Mouse (Mus musculus) liver, embryonic 13.5 days (tissue): ENCODE measurements at regions not wholly inside any gene's neighbourhood (a gene's known extent, or its start where the extent isn't known, plus 50 kb on each side); places are given as distances from the start of the nearest gene placed in this dataset.

Experiments used
- ATAC-seq: fragments of 200-750 bp; cut with Nextera tagmentation; 2 replicates; pipeline ENCODE4 v1.8.0; 2017; ENCODE audit warnings: low read depth, mild to moderate bottlenecking, moderate number of reproducible peaks, moderate library complexity
- DNase-seq: peaks from one replicate; pipeline ENCODE4 v3.0.0; 2022
- H3K27ac ChIP-seq: fragments of 300-500 bp; sonication (generic); 2 replicates; pipeline ENCODE4 v1.5.1; 2015; ENCODE audit warnings: moderate library complexity, mild to moderate bottlenecking, inconsistent platforms
- H3K27me3 ChIP-seq: fragments of 300-500 bp; sonication (generic); 2 replicates; pipeline ENCODE4 v1.6.1; 2015; ENCODE audit warnings: mild to moderate bottlenecking, inconsistent platforms
- H3K36me3 ChIP-seq: fragments of 300-500 bp; sonication (generic); 2 replicates; pipeline ENCODE4 v1.6.1; 2015; ENCODE audit warnings: mild to moderate bottlenecking, inconsistent platforms
- H3K4me1 ChIP-seq: fragments of 300-500 bp; sonication (generic); replicated peaks from 2 replicates; pipeline ENCODE4 v1.6.1; 2015; ENCODE audit warnings: inconsistent platforms
- H3K4me2 ChIP-seq: fragments of 300-500 bp; sonication (generic); 2 replicates; pipeline ENCODE4 v1.6.1; 2015; ENCODE audit warnings: inconsistent platforms, mild to moderate bottlenecking, moderate library complexity
- H3K4me3 ChIP-seq: fragments of 300-500 bp; sonication (generic); replicated peaks from 2 replicates; pipeline ENCODE4 v1.5.1; 2015; ENCODE audit warnings: mild to moderate bottlenecking, inconsistent platforms
- H3K9ac ChIP-seq: fragments of 300-500 bp; sonication (generic); 2 replicates; pipeline ENCODE4 v1.6.1; 2015; ENCODE audit warnings: mild to moderate bottlenecking, inconsistent platforms
- H3K9me3 ChIP-seq: fragments of 300-500 bp; sonication (generic); replicated peaks from 2 replicates; pipeline ENCODE4 v1.6.1; 2016; ENCODE audit warnings: inconsistent platforms
- WGBS: fragments of 180-500 bp; shearing (Covaris S2); methylation state at CpG from one replicate; pipeline ENCODE4 v1.1.7; 2015; ENCODE audit not compliant: insufficient replicate concordance; 5-methylcytosine and 5-hydroxymethylcytosine counted together

- Histone ChIP-seq H3K4me3 (no peak overlapping the region), H3K4me1 (no peaks in the 10 kb centered on the region), H3K27ac (no peak overlapping the region), H3K4me2 (no peak overlapping the region), H3K9ac (no peak overlapping the region), H3K9me3 (no peaks in the 10 kb centered on the region), H3K27me3 (no peaks in the 10 kb centered on the region), H3K36me3 (no peaks in the 10 kb centered on the region)
- 21% methylated on average over 7 of the region's 7 CpGs for WGBS
- DNase-seq (peak; percentile 3), ATAC-seq (no peak)
These were observed 364.9 kb upstream of the Fmr1 start for GRCm38 (mm10) chrX:68313486-68313885.
